Mouse (Mus musculus): ENCODE measurements around the gene Jchain. TPM values are rescaled to one million over a fixed set of nuclear protein-coding genes. Genes with fewer than 3 reads are reported as not detected.
"Not testable (repeated sequence)": the region's sequence is repeated elsewhere in the genome, so short reads cannot be mapped to it uniquely, and the experiment has no call there.

Jchain gene
- total RNA-seq (2021) = under 1 TPM in 1 of 2 experiments, not detected in 1; 0.10 TPM

- intact Hi-C loops (cut with DNase I) = no loop called here
- DNase-seq (ENCODE audit: low spot score) = no peak
Observed at GRCm38 (mm10) chr5:88527657-88528056, at the start of gene Jchain. Gene Jchain, minus strand, starts transcription at chr5:88527891.

GRCm38 (mm10) chr5:88575506-88576338, 48.0 kb upstream of the Jchain start:
- DNase-seq (ENCODE audit: low spot score) = no peak
- intact Hi-C loops (cut with DNase I) = loop anchor here (10.0 kb wide), 1 partner anchor 1771 kb away; the partner anchor contains the start of gene Ythdc1

- intact Hi-C loops (cut with DNase I) = loop anchor here (10.0 kb wide), 1 partner anchor 1770 kb away; the partner anchor contains the start of gene Ythdc1
- DNase-seq (ENCODE audit: low spot score) = no peak
Observed at GRCm38 (mm10) chr5:88574829-88575228, 47.1 kb upstream of the Jchain start.

GRCm38 (mm10) chr5:88569541-88569940, 41.9 kb upstream of the Jchain start:
- intact Hi-C loops (cut with DNase I) = loop anchor here (10.0 kb wide), 1 partner anchor 195 kb away; the partner anchor contains the start of gene Dck
- DNase-seq (ENCODE audit: low spot score) = no peak

- intact Hi-C loops (cut with DNase I) = loop anchor here (10.0 kb wide), 1 partner anchor 199 kb away; the partner anchor contains the start of gene Dck
Observed at GRCm38 (mm10) chr5:88566034-88566841, 38.5 kb upstream of the Jchain start.

GRCm38 (mm10) chr5:88565148-88566033, 37.7 kb upstream of the Jchain start:
- intact Hi-C loops (cut with DNase I) = loop anchor here (10.0 kb wide), 1 partner anchor 199 kb away; the partner anchor contains the start of gene Dck
- peak; percentile 62 for DNase-seq (ENCODE audit: low spot score)

More at GRCm38 (mm10) chr5:88566034-88566841, 38.5 kb upstream of the Jchain start:
- no peak for DNase-seq (ENCODE audit: low spot score)

- peak; percentile 80 for DNase-seq (ENCODE audit: low spot score)
- intact Hi-C loops (cut with DNase I) = loop anchor here (10.0 kb wide), 1 partner anchor 200 kb away; the partner anchor contains the start of gene Dck
Observed at GRCm38 (mm10) chr5:88564501-88565147, 36.9 kb upstream of the Jchain start, which contains the start of gene Rufy3. Gene Rufy3, plus strand, starts transcription at chr5:88565040.

GRCm38 (mm10) chr5:88562863-88563780, 35.4 kb upstream of the Jchain start:
- intact Hi-C loops (cut with DNase I) = loop anchor here (10.0 kb wide), 1 partner anchor 202 kb away; the partner anchor contains the start of gene Dck
- DNase-seq (ENCODE audit: low spot score) = no peak

- no peak for DNase-seq (ENCODE audit: low spot score)
- intact Hi-C loops (cut with DNase I) = loop anchor here (10.0 kb wide), 1 partner anchor 204 kb away; the partner anchor contains the start of gene Dck
Observed at GRCm38 (mm10) chr5:88561080-88561814, 33.6 kb upstream of the Jchain start.

GRCm38 (mm10) chr5:88558991-88559390, 31.3 kb upstream of the Jchain start:
- intact Hi-C loops (cut with DNase I) = loop anchor here (5.0 kb wide), 1 partner anchor 118 kb away; the partner anchor contains the start of gene Grsf1
- DNase-seq (ENCODE audit: low spot score) = no peak

- intact Hi-C loops (cut with DNase I) = no loop called here
- DNase-seq (ENCODE audit: low spot score) = peak; percentile 84
Observed at GRCm38 (mm10) chr5:88554086-88554886, 26.6 kb upstream of the Jchain start, which contains the start of gene Utp3. Gene Utp3, plus strand, starts transcription at chr5:88554462.

GRCm38 (mm10) chr5:88553271-88554085, 25.8 kb upstream of the Jchain start:
- no peak for DNase-seq (ENCODE audit: low spot score)
- intact Hi-C loops (cut with DNase I) = no loop called here

GRCm38 (mm10) chr5:88545536-88545935, 17.8 kb upstream of the Jchain start:
- DNase-seq (ENCODE audit: low spot score) = no peak
- intact Hi-C loops (cut with DNase I) = no loop called here

GRCm38 (mm10) chr5:88544411-88544810, 16.7 kb upstream of the Jchain start:
- DNase-seq (ENCODE audit: low spot score); intact Hi-C loops (cut with DNase I): not testable (repeated sequence)

GRCm38 (mm10) chr5:88542651-88543282, 15.1 kb upstream of the Jchain start:
- no peak for DNase-seq (ENCODE audit: low spot score)
- intact Hi-C loops (cut with DNase I) = no loop called here
